Mouse (Mus musculus) cerebellum, postnatal 36 days (tissue): ENCODE measurements around the gene Kirrel3.
A peak's percentile ranks its signal among the peaks of the same experiment; 100 is the strongest.

ENCODE experiments used
- DNase-seq, 2 experiments: peaks; one replicate each; pipeline ENCODE4 v3.0.0; 2021 to 2022; ENCODE audit warnings: mixed read lengths in 2 of 2

Gene Kirrel3

DNA sequence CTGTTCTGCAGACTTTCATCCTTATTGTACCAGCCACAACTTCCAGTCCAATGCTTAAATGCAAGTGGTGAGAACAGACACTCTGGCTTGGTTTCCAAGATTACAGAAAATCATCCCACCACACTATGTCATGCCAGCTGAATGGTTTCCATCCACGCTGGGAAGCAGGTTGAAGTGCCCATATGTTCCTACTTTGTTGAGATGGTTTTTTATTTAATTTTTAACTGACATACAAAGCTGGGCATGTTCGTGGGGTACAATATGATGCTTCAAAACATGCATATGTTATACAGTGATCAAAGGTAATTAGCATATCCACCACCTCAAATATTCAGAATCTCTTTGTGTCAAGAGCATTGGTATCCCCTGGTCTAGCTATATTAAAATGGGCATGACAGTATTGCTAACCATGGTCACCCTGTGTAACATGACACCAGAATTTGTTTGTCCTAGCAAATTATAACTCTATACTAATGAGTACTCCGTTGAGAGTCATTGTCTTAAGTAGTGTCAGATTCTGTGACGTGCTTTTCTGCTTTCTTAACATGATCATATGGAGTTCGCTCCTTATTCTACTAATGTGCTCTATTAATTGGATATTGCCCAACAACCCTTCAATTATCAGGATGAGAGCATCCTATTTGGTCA, 472.6 kb downstream of the Kirrel3 start:
- DNase-seq, result peak; percentile 56 to 69

GRCm38 (mm10) chr9:34960736-34961135, 475.0 kb downstream of the Kirrel3 start:
- DNase-seq, result no peak

DNA sequence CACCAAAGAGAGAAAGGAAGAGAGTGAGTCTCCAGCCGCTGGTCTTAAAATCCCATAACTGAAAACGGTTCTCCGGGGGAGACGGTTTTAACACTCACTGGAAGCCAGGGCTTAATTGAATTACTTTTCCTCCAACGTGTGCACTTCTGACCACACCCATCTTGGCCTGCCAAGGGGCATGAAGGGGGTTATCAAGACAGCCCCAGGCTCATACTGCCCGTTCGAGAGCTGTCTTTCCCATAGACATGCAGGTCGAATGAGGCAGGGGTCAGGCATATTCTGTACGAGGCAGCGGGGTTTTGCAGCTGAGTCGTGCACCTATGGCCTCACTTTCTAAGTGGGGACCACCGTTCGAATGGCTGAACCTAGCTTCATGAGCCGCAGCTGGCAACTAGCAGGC, 475.5 kb downstream of the Kirrel3 start:
- DNase-seq, result no peak

GRCm38 (mm10) chr9:34962251-34962650, 476.6 kb downstream of the Kirrel3 start:
- DNase-seq, result peak in 1 of 2 experiments; percentile 42

GRCm38 (mm10) chr9:34963593-34963992, 477.9 kb downstream of the Kirrel3 start:
- DNase-seq, result peak; percentile 77 to 83

DNA sequence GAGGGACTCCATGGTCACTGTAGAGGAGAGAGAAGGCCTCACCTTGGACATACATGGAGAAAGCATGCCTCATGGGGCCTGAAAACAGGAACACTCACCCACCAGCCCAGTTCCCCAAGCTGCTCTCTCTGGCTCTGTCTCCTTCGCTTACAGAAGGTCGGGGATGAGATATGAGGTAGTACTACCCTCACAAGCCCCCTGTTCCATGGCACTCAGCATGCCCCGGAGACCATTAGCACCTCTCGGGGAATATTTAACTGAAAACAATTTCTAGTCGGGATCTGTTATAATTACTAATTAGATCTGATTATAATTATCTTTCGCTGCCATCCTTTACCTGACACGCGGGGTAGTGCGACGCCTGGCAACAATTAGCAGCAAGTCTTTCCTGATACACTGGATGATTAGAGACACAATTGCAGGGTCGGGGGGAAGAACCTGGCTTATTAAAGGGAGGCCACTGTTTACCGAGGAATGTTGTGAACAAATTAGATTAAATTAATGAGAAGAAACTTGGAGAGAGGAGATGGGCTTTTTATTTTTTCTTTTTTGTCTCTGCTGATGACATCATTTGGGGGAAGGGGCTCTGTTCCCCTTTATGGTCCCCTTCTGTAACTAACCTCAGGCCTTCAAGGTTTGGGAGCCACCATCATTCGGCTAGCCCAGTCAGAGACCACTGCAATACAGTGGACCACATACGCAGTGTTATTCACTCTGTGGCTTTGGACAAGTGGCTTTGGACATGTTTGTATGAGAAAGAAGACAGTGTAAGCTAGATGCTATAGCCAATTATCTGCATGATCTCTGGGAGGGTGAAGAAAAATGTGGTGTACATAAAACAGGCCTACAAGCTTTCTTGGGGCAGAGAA, 478.7 kb downstream of the Kirrel3 start:
- no peak for DNase-seq

DNA sequence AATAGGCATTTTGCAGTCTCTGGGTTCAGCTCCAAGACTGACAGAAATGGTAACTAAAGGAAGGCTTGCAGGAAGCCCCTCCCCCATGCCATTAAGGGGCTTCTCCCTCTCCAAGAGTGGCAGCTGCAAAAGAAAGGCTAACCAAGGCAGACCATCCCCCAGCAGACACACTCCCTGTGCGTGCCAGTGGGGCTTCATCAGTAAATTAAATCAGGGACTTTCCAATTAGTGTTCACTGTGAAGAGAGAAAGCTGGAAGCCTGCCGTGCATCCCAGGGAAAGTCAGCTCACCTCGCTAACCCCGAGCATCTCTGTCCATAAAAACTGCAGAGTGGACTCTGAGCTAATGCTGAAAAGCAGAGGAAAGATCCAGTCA, 479.3 kb downstream of the Kirrel3 start:
- DNase-seq, result no peak

DNA sequence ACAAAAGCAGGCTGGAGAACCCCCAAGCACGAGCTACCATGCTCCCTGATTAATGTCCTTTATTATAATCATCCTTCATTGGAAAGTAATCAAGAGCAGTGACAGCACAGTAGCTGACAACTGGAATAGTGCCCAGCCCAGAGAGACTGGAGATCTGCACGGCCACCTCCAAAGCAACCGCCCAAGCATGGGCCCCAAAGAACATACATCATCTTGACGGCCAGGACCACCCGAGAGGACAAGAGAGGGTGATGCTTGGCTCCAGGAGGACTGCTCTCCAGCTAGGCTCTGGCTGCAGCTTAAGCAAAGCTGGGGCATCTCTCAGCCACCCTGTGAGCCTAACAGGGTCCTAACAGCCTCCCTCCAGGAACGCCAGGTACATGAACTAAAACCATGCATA, 482.1 kb downstream of the Kirrel3 start:
- no peak for DNase-seq

DNA sequence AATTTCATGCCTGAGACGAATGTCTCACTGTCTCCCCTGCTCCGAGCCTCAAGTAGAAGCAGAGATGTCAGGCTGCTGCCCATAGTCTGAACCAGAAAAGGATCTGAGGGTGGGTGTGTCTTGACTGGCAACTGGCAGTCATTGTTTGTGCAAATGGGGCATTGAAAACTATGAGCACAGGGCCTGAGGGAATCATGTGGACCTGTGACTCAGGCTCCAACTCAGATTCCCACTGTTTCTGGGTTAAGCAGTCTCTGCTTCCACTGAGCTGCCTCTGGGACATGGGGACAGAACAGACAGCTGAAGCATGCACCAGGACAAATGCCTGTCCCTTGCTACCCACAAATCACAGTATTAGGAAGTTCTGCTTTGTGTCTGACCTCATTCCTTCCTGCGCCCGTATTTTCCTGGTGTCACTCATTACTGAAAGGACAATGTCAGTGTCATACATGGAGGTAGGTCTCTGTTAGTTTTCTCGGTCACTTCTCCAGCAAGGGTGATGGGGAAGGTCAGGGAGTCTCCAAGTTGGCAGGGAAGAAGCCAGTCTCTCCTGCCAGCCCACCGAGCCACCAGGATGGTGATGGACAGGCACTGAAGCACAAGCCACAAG, 484.3 kb downstream of the Kirrel3 start:
- DNase-seq, result peak in 1 of 2 experiments; percentile 20

GRCm38 (mm10) chr9:34974326-34974725, 488.6 kb downstream of the Kirrel3 start:
- no peak for DNase-seq

- peak; percentile 68 to 74 for DNase-seq
These were observed 489.6 kb downstream of the Kirrel3 start for GRCm38 (mm10) chr9:34975245-34975644.

GRCm38 (mm10) chr9:34976596-34977462, 491.1 kb downstream of the Kirrel3 start:
- DNase-seq, result peak in 1 of 2 experiments; percentile 47

DNA sequence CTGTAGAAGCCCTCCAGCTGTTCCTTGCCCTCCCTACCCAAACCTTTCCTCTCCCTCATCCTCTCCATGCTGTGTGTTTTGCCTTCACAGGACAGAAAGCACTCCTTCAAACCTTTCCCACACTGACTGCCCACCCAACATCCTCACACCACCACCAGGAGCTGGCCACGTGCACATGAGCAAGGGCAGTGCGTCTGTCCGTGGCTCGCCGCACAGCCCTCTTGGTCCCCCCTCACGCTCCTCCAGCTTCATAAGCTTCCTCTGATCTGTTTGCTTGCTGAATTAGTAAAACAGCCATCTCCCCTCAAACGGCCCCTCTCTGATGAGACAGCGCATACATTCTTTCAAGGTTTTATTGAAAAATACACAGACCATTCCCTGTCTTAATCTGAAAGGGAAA, 492.0 kb downstream of the Kirrel3 start:
- no peak for DNase-seq

GRCm38 (mm10) chr9:34978229-34978628, 492.5 kb downstream of the Kirrel3 start:
- no peak for DNase-seq

DNA sequence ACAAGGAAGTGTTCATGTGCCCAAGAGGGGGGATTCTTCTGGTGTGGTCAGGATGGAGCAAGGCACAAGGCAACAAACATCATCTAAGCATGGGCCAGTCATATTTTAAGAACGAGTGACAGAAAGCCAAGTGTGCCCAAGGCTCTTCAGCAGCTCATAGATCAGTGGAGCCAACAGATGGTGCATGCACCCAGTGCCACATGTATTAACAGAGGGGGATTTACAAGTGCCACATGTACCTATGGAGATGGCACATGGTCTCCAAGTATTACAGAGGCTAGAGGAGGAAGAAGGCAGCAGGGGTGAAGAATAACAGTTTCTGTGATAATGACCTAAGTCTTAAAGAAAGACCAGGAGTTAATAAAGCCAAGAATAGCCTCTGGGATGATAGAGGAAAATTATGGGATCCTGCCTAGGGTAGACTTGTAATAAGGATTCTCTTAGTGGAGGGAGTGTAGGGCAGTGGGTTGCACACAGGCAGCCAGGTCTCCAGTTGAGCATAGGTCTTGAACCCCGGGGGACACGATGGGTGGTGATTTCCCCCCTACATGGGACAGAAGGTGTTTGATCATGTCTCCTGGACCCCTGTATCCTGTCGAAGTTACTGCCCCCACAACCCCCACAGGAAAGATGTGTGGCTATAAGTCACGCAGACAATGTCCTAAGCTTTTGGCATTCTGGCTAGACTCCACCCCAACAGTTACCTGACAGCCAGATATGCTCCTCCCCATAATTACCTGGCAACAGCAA, 495.0 kb downstream of the Kirrel3 start:
- no peak for DNase-seq

DNA sequence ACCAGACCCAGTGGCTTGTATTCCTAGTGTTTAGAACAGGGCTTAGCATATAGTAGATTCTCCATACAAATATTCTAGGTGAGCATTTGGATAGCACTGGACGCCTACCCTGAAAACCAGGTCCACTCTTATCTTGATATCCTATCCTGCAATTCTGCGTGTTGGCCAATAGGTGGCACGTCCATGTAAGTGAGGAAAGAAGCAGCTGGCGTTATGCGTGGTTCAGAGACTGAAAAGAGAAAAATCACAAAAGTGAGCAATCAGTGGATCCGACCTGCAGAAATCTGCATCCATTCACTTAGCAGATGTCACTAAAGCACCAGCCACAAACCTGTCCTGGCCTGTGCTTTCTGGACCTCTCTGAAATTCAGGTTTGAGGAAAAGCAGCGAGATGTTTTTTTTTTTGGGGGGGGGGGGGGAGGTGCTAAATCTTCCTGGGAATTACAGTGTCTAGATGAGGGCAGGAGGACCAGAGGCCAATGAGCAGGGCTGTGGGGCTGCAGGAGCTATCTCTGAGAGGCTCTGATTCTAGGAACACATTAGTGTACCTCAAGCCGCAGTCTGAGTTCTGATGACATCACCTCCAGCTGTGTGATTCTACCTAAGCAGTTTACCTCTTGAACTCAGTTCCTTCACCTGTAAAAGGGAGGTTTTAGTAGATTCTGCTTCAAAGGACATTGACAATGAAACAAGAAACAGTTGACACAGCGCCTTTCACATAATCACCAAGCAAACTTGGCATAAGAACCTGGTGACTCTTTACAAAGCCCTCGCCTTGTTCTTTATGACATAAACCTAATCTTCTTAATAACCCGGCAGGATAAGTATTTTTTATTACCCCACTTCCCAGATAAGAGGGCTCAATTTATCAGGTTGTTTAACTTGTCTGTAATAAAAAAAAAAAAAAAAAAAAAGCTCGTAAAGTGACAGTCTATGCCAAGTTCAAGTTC, 498.1 kb downstream of the Kirrel3 start:
- DNase-seq, result no peak

DNA sequence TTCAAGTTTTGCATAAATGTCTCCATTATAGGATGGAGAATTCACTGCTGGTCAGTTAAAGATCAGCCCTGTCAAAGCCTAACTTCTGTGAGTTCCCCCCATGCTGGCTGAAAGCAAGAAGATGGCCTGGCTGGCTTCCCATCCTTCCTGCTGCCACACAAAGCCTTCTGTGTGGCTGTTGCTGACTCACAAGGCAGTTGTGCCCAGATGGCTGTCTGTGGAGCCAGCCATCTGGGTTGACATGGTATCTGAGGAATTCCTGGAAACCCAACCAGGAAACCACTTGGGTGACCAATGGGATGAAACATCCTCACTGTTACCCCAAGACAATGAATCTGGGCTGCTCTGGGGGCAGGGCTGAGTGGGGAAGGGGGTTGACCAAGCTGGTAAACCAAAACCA, 500.5 kb downstream of the Kirrel3 start:
- no peak for DNase-seq

GRCm38 (mm10) chr9:34987422-34988148, 501.9 kb downstream of the Kirrel3 start:
- no peak for DNase-seq

DNA sequence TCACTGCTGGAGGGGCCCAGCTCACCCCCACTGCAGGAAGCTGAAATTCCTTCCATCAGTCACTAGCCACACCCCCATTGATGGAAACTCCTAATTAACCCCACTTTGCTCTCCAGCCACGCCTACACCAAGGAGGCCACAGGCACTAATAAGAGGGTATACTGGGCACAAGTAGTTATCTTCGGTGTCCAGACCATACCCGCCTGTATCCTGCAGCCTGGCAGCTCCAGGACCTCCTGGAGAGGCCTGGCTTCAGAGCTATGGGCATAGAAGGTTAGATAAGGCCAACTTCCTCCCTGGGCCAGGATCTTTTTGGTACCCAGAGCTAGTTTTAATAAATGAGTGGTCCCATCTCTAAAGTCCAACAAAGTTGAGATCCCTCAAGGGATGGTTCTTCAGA, 503.0 kb downstream of the Kirrel3 start:
- DNase-seq, result no peak

GRCm38 (mm10) chr9:34992201-34992600, 506.5 kb downstream of the Kirrel3 start:
- no peak for DNase-seq
